Mouse (Mus musculus) hindbrain, postnatal 0 days (tissue): Measurements from ENCODE around the gene Adar. TPM values are rescaled to one million over a fixed set of nuclear protein-coding genes. Genes with fewer than 3 reads are reported as not detected.

Source experiments
- ATAC-seq: fragments of 200-750 bp; cut with Nextera tagmentation; 2 replicates; pipeline ENCODE4 v1.8.0; 2017; ENCODE audit warnings: mild to moderate bottlenecking, moderate TSS enrichment, moderate library complexity
- DNase-seq: peaks from one replicate; pipeline ENCODE4 v3.0.0-alpha.2; 2015; ENCODE audit warnings: low spot score
- H3K27ac ChIP-seq: fragments of 300-500 bp; sonication (generic); 2 replicates; pipeline ENCODE4 v1.5.1; 2014; ENCODE audit warnings: mild to moderate bottlenecking
- H3K27me3 ChIP-seq: fragments of 300-500 bp; sonication (generic); 2 replicates; pipeline ENCODE4 v1.6.1; 2014; ENCODE audit warnings: low read length, mixed read lengths; ENCODE audit not compliant: insufficient read depth
- H3K36me3 ChIP-seq: fragments of 300-500 bp; sonication (generic); 2 replicates; pipeline ENCODE4 v1.6.1; 2014; ENCODE audit warnings: low read length, mixed read lengths; ENCODE audit not compliant: insufficient read depth
- H3K4me1 ChIP-seq: fragments of 300-500 bp; sonication (generic); 2 replicates; pipeline ENCODE4 v1.6.1; 2014; ENCODE audit warnings: antibody characterized with exemption, low read length, mixed read lengths; ENCODE audit not compliant: insufficient read depth
- H3K4me2 ChIP-seq: fragments of 300-500 bp; sonication (generic); 2 replicates; pipeline ENCODE4 v1.6.1; 2014; ENCODE audit warnings: low read depth, mild to moderate bottlenecking, low read length, moderate library complexity, mixed read lengths
- H3K4me3 ChIP-seq: fragments of 300-500 bp; sonication (generic); 2 replicates; pipeline ENCODE4 v1.5.1; 2014; ENCODE audit warnings: low read length
- H3K9ac ChIP-seq: fragments of 300-500 bp; sonication (generic); replicated peaks from 2 replicates; pipeline ENCODE4 v1.6.1; 2014; ENCODE audit warnings: mild to moderate bottlenecking, low read length, moderate library complexity, mixed read lengths
- H3K9me3 ChIP-seq: fragments of 300-500 bp; sonication (generic); 2 replicates; pipeline ENCODE4 v1.6.1; 2016; ENCODE audit warnings: low read length, mixed read lengths
- CTCF ChIP-seq: IDR thresholded peaks from 2 replicates; pipeline ENCODE4 v1.5.1; 2016; ENCODE audit warnings: antibody characterized with exemption, control low read depth, low read depth
- WGBS: fragments of 180-500 bp; shearing (Covaris S2); extraction: QIAGEN DNeasy Blood & Tissue Kit; methylation state at CpG from one replicate; pipeline ENCODE4 v1.1.7; 2014; 5-methylcytosine and 5-hydroxymethylcytosine counted together
- polyA plus RNA-seq: library from polyadenylated mRNA; unstranded; fragments of >200 nt; fragmentation: Nextera tagmentation; extraction: Ambion mirVana; gene quantifications from 2 replicates; pipeline ENCODE4 v1.2.1, GENCODE M21; 2015
- total RNA-seq: library from RNA; depleted of rRNA; stranded (reverse); fragments of >200 nt; gene quantifications from 2 replicates; pipeline ENCODE4 v1.2.3, GENCODE M21; 2014

Gene Adar
- total and polyA plus RNA-seq, 2 experiments from 2014 or later: 17.3 to 78.0 TPM

DNA sequence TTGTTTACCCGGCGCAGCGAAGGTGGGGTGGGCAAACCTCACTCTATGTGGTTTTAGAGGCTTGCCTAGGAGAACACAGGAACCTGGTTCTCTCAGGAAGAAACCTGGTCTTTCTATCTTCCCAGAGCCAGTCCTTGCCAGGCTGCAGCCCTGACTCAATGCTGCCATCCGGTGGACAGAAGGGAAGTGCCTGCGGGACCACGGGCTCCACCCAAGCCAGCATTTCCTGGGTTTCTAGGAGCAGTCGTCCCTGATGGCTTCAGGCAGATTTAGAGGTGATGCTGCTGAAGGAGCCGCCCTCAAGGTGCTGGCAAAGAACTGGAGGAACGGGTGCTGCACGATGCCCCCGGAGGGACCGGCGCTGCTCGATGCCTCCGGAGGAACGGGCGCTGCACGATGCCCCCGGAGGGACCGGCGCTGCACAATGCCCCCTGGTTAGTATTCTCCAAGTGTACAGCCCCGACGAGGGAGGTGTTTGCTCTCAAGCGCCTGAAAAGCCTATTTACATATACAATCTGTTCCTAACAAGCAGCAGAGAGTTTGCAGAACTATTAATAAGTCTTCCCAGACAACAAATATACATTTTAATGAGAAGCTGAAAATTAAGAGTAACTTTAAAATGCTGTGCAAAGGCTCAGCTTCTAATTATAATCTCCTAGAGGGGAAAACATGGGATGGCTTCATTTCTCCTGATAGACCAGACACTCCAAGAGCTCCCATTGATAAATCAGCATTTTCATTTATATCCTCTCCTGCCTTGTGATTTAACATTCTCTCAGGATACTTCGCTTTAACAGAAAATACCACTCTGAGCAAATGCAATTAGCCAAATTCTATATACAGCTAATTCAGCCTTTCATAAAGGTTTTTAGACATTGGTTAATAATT lies 25.9 kb upstream of the Adar start:
- Histone ChIP-seq H3K9me3 (no peaks in the 10 kb centered on the region), H3K4me3 (peak overlapping the region; percentile 46), H3K4me2 (peak overlapping the region; percentile 69), H3K4me1 (0 out of 2 replicates have a peak, but pooled peaks cover 5% of the 10 kb centered on the region), H3K27ac (peak overlapping the region; percentile 72), H3K27me3 (no peaks in the 10 kb centered on the region), H3K9ac (peak overlapping the region; percentile 61), H3K36me3 (no peaks in the 10 kb centered on the region)
- WGBS: 3% methylated on average over 25 of the region's 25 CpGs
- DNase-seq (peak; percentile 93), ATAC-seq (peak; percentile 93)
- peak; percentile 100 for TF ChIP-seq CTCF

DNA sequence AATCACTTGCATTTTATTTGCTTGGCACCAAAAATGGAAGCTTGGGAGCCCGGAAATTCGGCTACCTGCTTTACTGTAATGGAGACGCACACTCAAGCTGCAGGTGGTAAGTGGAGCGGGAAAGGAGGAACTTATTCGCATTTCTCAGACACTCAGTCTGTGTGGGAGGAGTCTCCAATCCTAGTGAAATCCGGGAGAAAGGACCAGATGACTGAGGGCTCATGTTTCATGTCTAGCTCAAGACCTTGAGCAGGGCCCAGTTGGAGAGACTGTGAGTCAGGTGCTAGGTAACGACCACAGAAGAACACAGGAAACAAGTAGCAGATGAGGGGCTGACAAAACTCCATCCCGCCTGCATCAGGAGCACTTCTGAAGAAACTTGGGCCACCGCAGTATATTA lies 23.0 kb upstream of the Adar start:
- Histone ChIP-seq H3K27ac (no peak overlapping the region), H3K9ac (no peak overlapping the region), H3K4me2 (no peak overlapping the region), H3K27me3 (no peaks in the 10 kb centered on the region), H3K4me3 (no peak overlapping the region), H3K9me3 (no peaks in the 10 kb centered on the region), H3K4me1 (0 out of 2 replicates have a peak, but pooled peaks cover 5% of the 10 kb centered on the region), H3K36me3 (no peaks in the 10 kb centered on the region)
- no peak for ATAC-seq
- no peak for DNase-seq
- WGBS: 78% methylated on average over 9 of the region's 9 CpGs
- no peak for TF ChIP-seq CTCF

DNA sequence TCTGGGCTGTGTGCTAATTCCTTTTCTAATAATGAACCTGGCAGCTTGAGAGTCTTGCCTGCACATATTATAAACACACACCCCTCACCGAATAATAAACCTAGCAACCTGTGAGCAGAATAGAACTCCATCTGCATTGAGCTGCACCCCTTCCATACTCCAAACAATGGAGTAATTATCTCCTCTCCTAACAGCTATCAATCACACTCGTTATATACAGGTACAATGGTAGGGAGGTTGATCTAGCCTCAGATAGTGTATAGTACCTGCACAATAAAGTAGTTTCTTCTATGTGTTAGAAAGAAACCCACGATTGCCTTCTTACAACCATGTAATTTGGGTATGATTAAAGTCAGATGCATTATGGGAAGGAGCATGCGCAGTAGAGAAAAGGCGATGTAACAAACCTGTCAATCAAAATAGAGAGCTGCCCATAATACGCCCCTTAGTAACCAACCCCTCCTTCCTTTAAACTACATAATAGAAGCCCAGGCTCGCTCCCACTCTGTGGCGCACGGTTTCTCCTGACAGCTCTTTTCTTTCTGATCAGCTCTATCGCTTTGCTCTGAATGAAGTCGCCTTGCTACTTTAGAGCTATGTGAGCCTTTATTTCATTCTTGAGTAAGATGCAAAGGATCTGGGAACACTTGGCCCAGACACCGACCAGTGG lies 18.5 kb upstream of the Adar start:
- Histone ChIP-seq H3K9me3 (no peaks in the 10 kb centered on the region), H3K4me2 (no peak overlapping the region), H3K4me3 (no peak overlapping the region), H3K4me1 (no peaks in the 10 kb centered on the region), H3K36me3 (no peaks in the 10 kb centered on the region), H3K27ac (0 out of 2 replicates have a peak overlapping the region, but pooled peaks have one; percentile 8), H3K9ac (no peak overlapping the region), H3K27me3 (no peaks in the 10 kb centered on the region)
- TF ChIP-seq CTCF: no peak
- peak; percentile 53 for DNase-seq
- 45% methylated on average over 12 of the region's 12 CpGs for WGBS
- ATAC-seq: peak; percentile 83

DNA sequence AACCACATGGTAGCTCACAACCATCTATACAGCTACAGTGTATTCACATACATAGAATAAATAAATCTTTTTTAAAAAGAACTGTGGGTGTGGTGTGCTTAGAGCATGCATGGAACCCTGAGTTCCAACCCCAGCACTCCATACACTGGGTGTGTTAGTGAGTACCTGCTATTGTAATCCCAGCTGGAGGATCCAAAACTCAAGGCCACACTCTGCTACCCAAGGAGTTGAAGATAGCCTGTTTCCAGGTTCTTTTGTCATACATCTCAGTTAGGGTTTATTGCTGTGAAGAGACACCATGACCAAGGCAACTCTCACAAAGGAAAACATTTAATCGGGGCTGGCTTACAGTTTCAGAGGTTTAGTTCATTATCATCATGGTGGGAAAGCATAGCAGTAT lies 15.9 kb upstream of the Adar start:
- H3K4me3 ChIP-seq: no peak overlapping the region
- H3K4me2 ChIP-seq: no peak overlapping the region
- ATAC-seq (no peak), DNase-seq (no peak)
- H3K36me3 ChIP-seq: no peaks in the 10 kb centered on the region
- H3K9ac ChIP-seq: no peak overlapping the region
- 88% methylated on average over 1 of the region's 1 CpGs for WGBS
- no peaks in the 10 kb centered on the region for H3K27me3 ChIP-seq
- TF ChIP-seq CTCF: no peak
- H3K9me3 ChIP-seq: no peaks in the 10 kb centered on the region
- no peaks in the 10 kb centered on the region for H3K4me1 ChIP-seq
- no peak overlapping the region for H3K27ac ChIP-seq

DNA sequence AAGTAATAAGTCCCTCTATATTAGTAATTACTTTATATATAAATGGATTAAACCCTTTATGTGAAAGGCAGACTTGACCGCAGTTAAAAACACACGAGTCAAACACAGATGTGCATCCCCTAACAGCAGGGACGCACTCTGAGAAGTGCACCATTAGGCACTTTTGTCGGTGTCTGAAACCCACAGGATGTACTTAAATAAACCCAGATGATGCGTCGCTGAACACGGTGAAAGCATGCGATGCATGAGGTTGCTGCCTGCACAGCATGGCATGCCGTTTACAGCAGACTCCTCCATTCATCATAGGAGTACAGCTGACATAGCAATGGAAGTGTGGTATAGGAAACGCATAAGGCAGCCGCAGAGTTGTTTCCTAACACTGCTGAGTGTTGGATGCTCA lies 14.4 kb upstream of the Adar start:
- ATAC-seq: no peak
- H3K4me1 ChIP-seq: no peaks in the 10 kb centered on the region
- no peak overlapping the region for H3K27ac ChIP-seq
- H3K27me3 ChIP-seq: no peaks in the 10 kb centered on the region
- WGBS: 55% methylated on average over 11 of the region's 11 CpGs
- no peak overlapping the region for H3K4me3 ChIP-seq
- H3K9me3 ChIP-seq: no peaks in the 10 kb centered on the region
- no peak for TF ChIP-seq CTCF
- DNase-seq: no peak
- H3K9ac ChIP-seq: no peak overlapping the region
- no peak overlapping the region for H3K4me2 ChIP-seq
- H3K36me3 ChIP-seq: no peaks in the 10 kb centered on the region

- WGBS: 47% methylated on average over 3 of the region's 3 CpGs
- Histone ChIP-seq H3K27me3 (no peaks in the 10 kb centered on the region), H3K4me2 (no peak overlapping the region), H3K4me3 (no peak overlapping the region), H3K4me1 (no peaks in the 10 kb centered on the region), H3K9ac (no peak overlapping the region), H3K36me3 (no peaks in the 10 kb centered on the region), H3K9me3 (no peaks in the 10 kb centered on the region), H3K27ac (no peak overlapping the region)
- ATAC-seq (0 out of 2 replicates have a peak, but pooled peaks have one; percentile 27), DNase-seq (no peak)
- no peak for TF ChIP-seq CTCF
These were observed 11.2 kb upstream of the Adar start for GRCm38 (mm10) chr3:89703596-89703995.
